Mouse (Mus musculus): ENCODE results near the gene Slc5a4b. TPM values are rescaled to one million over a fixed set of nuclear protein-coding genes. Genes with fewer than 3 reads are reported as not detected.

Gene Slc5a4b
- polyA plus RNA-seq, 1 experiment from 2014 or later: not detected

GRCm38 (mm10) chr10:76023921-76024320 is 86.8 kb downstream of the Slc5a4b start:
- Histone ChIP-seq H3K9ac (ENCODE audit: low read depth, low read length) (no peak overlapping the region), H3K9me3 (replicated peaks; ENCODE audit: control insufficient read depth, low read length, poor library complexity, severe bottlenecking) (no peaks in the 10 kb centered on the region), H3K27me3 (ENCODE audit: control insufficient read depth, insufficient read depth, low read depth, low read length) (no peaks in the 10 kb centered on the region), H3K27ac (ENCODE audit: low read length) (no peak overlapping the region), H3K4me2 (ENCODE audit: low read length) (no peak overlapping the region), H3K36me3 (ENCODE audit: control insufficient read depth, insufficient read depth, low read length) (no peaks in the 10 kb centered on the region), H3K4me3 (ENCODE audit: low read depth, low read length) (no peak overlapping the region), H3K4me1 (ENCODE audit: control insufficient read depth, insufficient read depth, low read length) (no peaks in the 10 kb centered on the region)
- ATAC-seq: no peak
- WGBS: 96% methylated on average over 6 of the region's 6 CpGs

- ATAC-seq: no peak
- Histone ChIP-seq H3K9me3 (replicated peaks; ENCODE audit: control insufficient read depth, low read length, poor library complexity, severe bottlenecking) (no peaks in the 10 kb centered on the region), H3K4me2 (ENCODE audit: low read length) (no peak overlapping the region), H3K4me3 (ENCODE audit: low read depth, low read length) (no peak overlapping the region), H3K36me3 (ENCODE audit: control insufficient read depth, insufficient read depth, low read length) (no peaks in the 10 kb centered on the region), H3K9ac (ENCODE audit: low read depth, low read length) (no peak overlapping the region), H3K27me3 (ENCODE audit: control insufficient read depth, insufficient read depth, low read depth, low read length) (no peaks in the 10 kb centered on the region), H3K27ac (ENCODE audit: low read length) (no peak overlapping the region), H3K4me1 (ENCODE audit: control insufficient read depth, insufficient read depth, low read length) (no peaks in the 10 kb centered on the region)
- 80% methylated on average over 3 of the region's 3 CpGs for WGBS
Observed at GRCm38 (mm10) chr10:76021728-76022127, 89.0 kb downstream of the Slc5a4b start.

- H3K9me3 ChIP-seq (replicated peaks; ENCODE audit: control insufficient read depth, low read length, poor library complexity, severe bottlenecking): no peaks in the 10 kb centered on the region
- no peak for ATAC-seq
- H3K27me3 ChIP-seq (ENCODE audit: control insufficient read depth, insufficient read depth, low read depth, low read length): no peaks in the 10 kb centered on the region
- H3K4me1 ChIP-seq (ENCODE audit: control insufficient read depth, insufficient read depth, low read length): no peaks in the 10 kb centered on the region
- H3K4me3 ChIP-seq (ENCODE audit: low read depth, low read length): no peak overlapping the region
- no peaks in the 10 kb centered on the region for H3K36me3 ChIP-seq (ENCODE audit: control insufficient read depth, insufficient read depth, low read length)
- no peak overlapping the region for H3K27ac ChIP-seq (ENCODE audit: low read length)
- no peak overlapping the region for H3K4me2 ChIP-seq (ENCODE audit: low read length)
- 91% methylated on average over 3 of the region's 3 CpGs for WGBS
- H3K9ac ChIP-seq (ENCODE audit: low read depth, low read length): no peak overlapping the region
Observed at GRCm38 (mm10) chr10:76016886-76017285, 93.9 kb downstream of the Slc5a4b start.

- no peaks in the 10 kb centered on the region for H3K9me3 ChIP-seq (replicated peaks; ENCODE audit: control insufficient read depth, low read length, poor library complexity, severe bottlenecking)
- no peak overlapping the region for H3K9ac ChIP-seq (ENCODE audit: low read depth, low read length)
- H3K27me3 ChIP-seq (ENCODE audit: control insufficient read depth, insufficient read depth, low read depth, low read length): no peaks in the 10 kb centered on the region
- H3K4me2 ChIP-seq (ENCODE audit: low read length): no peak overlapping the region
- 78% methylated on average over 6 of the region's 6 CpGs for WGBS
- no peak for ATAC-seq
- H3K27ac ChIP-seq (ENCODE audit: low read length): no peak overlapping the region
- no peak overlapping the region for H3K4me3 ChIP-seq (ENCODE audit: low read depth, low read length)
- no peaks in the 10 kb centered on the region for H3K36me3 ChIP-seq (ENCODE audit: control insufficient read depth, insufficient read depth, low read length)
- no peaks in the 10 kb centered on the region for H3K4me1 ChIP-seq (ENCODE audit: control insufficient read depth, insufficient read depth, low read length)
Observed at GRCm38 (mm10) chr10:76012922-76013321, 97.8 kb downstream of the Slc5a4b start.

- 81% methylated on average over 3 of the region's 3 CpGs for WGBS
- Histone ChIP-seq H3K9me3 (replicated peaks; ENCODE audit: control insufficient read depth, low read length, poor library complexity, severe bottlenecking) (no peaks in the 10 kb centered on the region), H3K9ac (ENCODE audit: low read depth, low read length) (no peak overlapping the region), H3K36me3 (ENCODE audit: control insufficient read depth, insufficient read depth, low read length) (no peaks in the 10 kb centered on the region), H3K4me2 (ENCODE audit: low read length) (no peak overlapping the region), H3K27ac (ENCODE audit: low read length) (no peak overlapping the region), H3K4me1 (ENCODE audit: control insufficient read depth, insufficient read depth, low read length) (no peaks in the 10 kb centered on the region), H3K27me3 (ENCODE audit: control insufficient read depth, insufficient read depth, low read depth, low read length) (no peaks in the 10 kb centered on the region), H3K4me3 (ENCODE audit: low read depth, low read length) (no peak overlapping the region)
- ATAC-seq: no peak
Observed at GRCm38 (mm10) chr10:76009812-76010211, 100.9 kb downstream of the Slc5a4b start.

Small RNAs within 50 kb of the gene (microRNA-seq; reads per million reads assigned to microRNA genes)
- not detected for gene Mir6409

Other genes with a start within 250 kb of the Slc5a4b start
- 1.1 and 1.4 TPM in 2 replicates for gene Derl3, start 217.5 kb downstream of the Slc5a4b start, polyA plus RNA-seq (2015; fragmentation: Nextera tagmentation; extraction: Ambion mirVana)
- 262 and 281 TPM in 2 replicates for gene Smarcb1, start 189.3 kb downstream of the Slc5a4b start, polyA plus RNA-seq (2015; fragmentation: Nextera tagmentation; extraction: Ambion mirVana)
- gene Chchd10, start 177.8 kb downstream of the Slc5a4b start, polyA plus RNA-seq (2015; fragmentation: Nextera tagmentation; extraction: Ambion mirVana): 72.1 and 93.2 TPM in 2 replicates
- gene Mmp11, start 174.5 kb downstream of the Slc5a4b start, polyA plus RNA-seq (2015; fragmentation: Nextera tagmentation; extraction: Ambion mirVana): 13.3 and 14.6 TPM in 2 replicates
- gene Gm867, start 170.3 kb downstream of the Slc5a4b start, polyA plus RNA-seq (2015; fragmentation: Nextera tagmentation; extraction: Ambion mirVana): 0.92 and 1.0 TPM in 2 replicates
- gene Vpreb3, start 167.9 kb downstream of the Slc5a4b start, polyA plus RNA-seq (2015; fragmentation: Nextera tagmentation; extraction: Ambion mirVana): 0.84 and 1.5 TPM in 2 replicates
- gene Gm5134, start 156.4 kb downstream of the Slc5a4b start, polyA plus RNA-seq (2015; fragmentation: Nextera tagmentation; extraction: Ambion mirVana): not detected in 2 replicates
- gene Zfp280b, start 78.3 kb downstream of the Slc5a4b start, polyA plus RNA-seq (2015; fragmentation: Nextera tagmentation; extraction: Ambion mirVana): 11.9 and 14.2 TPM in 2 replicates
- 0.11 and 0.32 TPM in 2 replicates for gene Slc5a4a, start 36.5 kb upstream of the Slc5a4b start, polyA plus RNA-seq (2015; fragmentation: Nextera tagmentation; extraction: Ambion mirVana)
- gene Prmt2, start 126.9 kb upstream of the Slc5a4b start, polyA plus RNA-seq (2015; fragmentation: Nextera tagmentation; extraction: Ambion mirVana): 419 and 423 TPM in 2 replicates
- 0.92 and 2.1 TPM in 2 replicates for gene S100b, start 142.9 kb upstream of the Slc5a4b start, polyA plus RNA-seq (2015; fragmentation: Nextera tagmentation; extraction: Ambion mirVana)
- 19.2 and 19.8 TPM in 2 replicates for gene Dip2a, start 234.3 kb upstream of the Slc5a4b start, polyA plus RNA-seq (2015; fragmentation: Nextera tagmentation; extraction: Ambion mirVana)